Mouse (Mus musculus): ENCODE measurements around the gene Tmprss9. TPM values are rescaled to one million over a fixed set of nuclear protein-coding genes. Genes with fewer than 3 reads are reported as not detected.

Tmprss9 gene
- total and polyA plus RNA-seq, 3 experiments = 0.15 to 0.25 TPM; not detected in 1

DNA sequence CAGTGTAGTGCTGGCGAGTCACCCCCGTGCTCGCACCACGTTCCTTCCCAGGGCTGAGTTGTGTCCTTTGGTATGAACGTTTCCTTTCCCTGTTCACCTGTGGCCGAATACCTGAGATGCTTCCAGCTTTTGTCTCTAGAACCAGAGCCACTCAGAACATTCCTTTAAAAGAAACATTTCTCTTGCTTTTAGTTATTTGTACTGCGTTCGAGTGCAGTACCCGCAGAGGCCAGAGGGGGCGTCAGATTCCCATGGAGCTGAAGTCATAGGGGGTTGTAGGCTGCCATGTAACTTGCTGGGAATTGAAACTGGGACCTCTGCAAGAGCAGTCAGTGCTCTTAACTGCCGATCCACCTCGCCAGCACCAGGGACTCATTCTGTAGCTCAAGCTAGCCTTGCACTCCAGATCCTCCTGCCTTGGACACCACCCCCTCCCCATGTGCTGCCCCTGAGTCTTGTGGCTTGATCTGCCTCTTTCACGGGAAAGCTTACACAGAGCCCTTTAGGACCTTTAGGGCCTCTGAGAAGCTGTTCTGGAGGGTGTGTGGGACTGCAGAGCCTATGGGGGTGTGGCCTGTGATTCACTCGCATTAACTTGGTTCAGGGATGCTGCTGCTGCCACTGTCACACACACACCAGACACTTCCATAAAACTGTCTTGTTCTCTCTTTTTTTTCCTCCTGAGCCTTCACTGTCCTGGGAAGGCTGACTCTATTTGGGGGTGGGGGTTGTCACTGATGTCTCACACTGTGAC, 75.2 kb downstream of the Tmprss9 start:
- Histone ChIP-seq H3K4me3 (ENCODE audit: control insufficient read depth in 1 of 2, insufficient read depth in 1 of 2, low read depth in 2 of 2, low read length in 2 of 2) (no peak overlapping the region), H3K4me1 (ENCODE audit: control insufficient read depth in 1 of 2, insufficient read depth in 2 of 2, low read length in 2 of 2) (peaks cover 5 to 32% of the 10 kb centered on the region in 2 experiments; a peak in 3 of 4 replicates), H3K9me3 (replicated peaks; ENCODE audit: insufficient read depth, low read length) (no peaks in the 10 kb centered on the region)

DNA sequence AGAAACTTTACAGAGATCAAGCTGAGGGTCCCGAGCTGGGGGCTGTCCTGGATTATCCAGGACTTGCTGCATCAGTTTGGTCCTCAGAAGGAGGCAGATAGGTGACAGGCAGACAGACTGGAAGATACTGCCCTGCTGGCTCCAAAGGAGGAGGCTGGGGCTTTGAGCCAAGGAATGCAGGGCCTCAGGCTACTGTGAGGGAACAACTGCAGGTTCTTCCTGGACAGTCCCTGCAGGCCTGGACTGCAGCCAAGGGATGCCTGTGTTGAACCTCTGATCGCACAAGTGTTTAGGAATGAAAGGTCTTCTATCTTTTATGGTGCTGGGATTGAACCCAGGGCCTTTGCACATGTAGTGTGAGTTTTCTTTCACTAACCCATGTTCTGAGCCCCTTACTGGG, 76.2 kb downstream of the Tmprss9 start:
- Histone ChIP-seq H3K9me3 (replicated peaks; ENCODE audit: insufficient read depth, low read length) (no peaks in the 10 kb centered on the region), H3K36me3 (ENCODE audit: control insufficient read depth in 1 of 2, insufficient read depth in 2 of 2, low read length in 2 of 2) (peaks cover 0 to 19% of the 10 kb centered on the region in 2 experiments; a peak in 2 of 4 replicates), H3K27ac (ENCODE audit: control insufficient read depth, low read depth, low read length) (no peak overlapping the region), H3K27me3 (ENCODE audit: control insufficient read depth in 1 of 2, insufficient read depth in 2 of 2, low read length in 2 of 2) (no peaks in the 10 kb centered on the region), H3K9ac (ENCODE audit: control insufficient read depth, low read depth, low read length, poor library complexity, severe bottlenecking) (no peak overlapping the region), H3K4me3 (ENCODE audit: control insufficient read depth in 1 of 2, insufficient read depth in 1 of 2, low read depth in 2 of 2, low read length in 2 of 2) (no peak overlapping the region), H3K4me1 (ENCODE audit: control insufficient read depth in 1 of 2, insufficient read depth in 2 of 2, low read length in 2 of 2) (peaks cover 5 to 32% of the 10 kb centered on the region in 2 experiments; a peak in 3 of 4 replicates), H3K79me2 (ENCODE audit: control insufficient read depth, insufficient read depth, low read length, poor library complexity) (no peaks in the 10 kb centered on the region)
- no peak for DNase-seq (ENCODE audit: low read depth, low spot score)
- TF ChIP-seq GABPA (IDR thresholded peaks at IDR 0.05; ENCODE audit: low read depth, low read length) (no peak), RCOR1 (IDR thresholded peaks at IDR 0.05; ENCODE audit: low read depth, low read length) (no peak), NRF1 (IDR thresholded peaks at IDR 0.05; ENCODE audit: insufficient read depth, low read depth, low read length, poor library complexity, severe bottlenecking) (no peak), USF2 (IDR thresholded peaks at IDR 0.05; ENCODE audit: borderline replicate concordance in 1 of 2, insufficient read depth in 1 of 2, low read depth in 1 of 2, low read length in 2 of 2) (no peak), ZNF384 (IDR thresholded peaks at IDR 0.05; ENCODE audit: low read depth, low read length) (no peak), UBTF (IDR thresholded peaks at IDR 0.05; ENCODE audit: borderline replicate concordance, insufficient read depth, low read depth, low read length) (no peak), MEF2A (IDR thresholded peaks at IDR 0.05; ENCODE audit: extremely low read depth, insufficient replicate concordance, low read depth, low read length, poor library complexity, severe bottlenecking) (no peak), MAX (IDR thresholded peaks at IDR 0.05; ENCODE audit: low read length) (no peak), HCFC1 (IDR thresholded peaks at IDR 0.05; ENCODE audit: low read depth, low read length) (no peak), ELF1 (IDR thresholded peaks at IDR 0.05; ENCODE audit: low read depth, low read length) (no peak), MYB (IDR thresholded peaks at IDR 0.05; ENCODE audit: low read depth, low read length) (no peak), SMC3 (IDR thresholded peaks at IDR 0.05; ENCODE audit: low read depth, low read length) (no peak), RAD21 (IDR thresholded peaks at IDR 0.05; ENCODE audit: low read depth, low read length) (no peak)

More for the DNA sequence above, 75.2 kb downstream of the Tmprss9 start:
- Histone ChIP-seq H3K36me3 (ENCODE audit: control insufficient read depth in 1 of 2, insufficient read depth in 2 of 2, low read length in 2 of 2) (peaks cover 0 to 16% of the 10 kb centered on the region in 2 experiments; a peak in 2 of 4 replicates), H3K9ac (ENCODE audit: control insufficient read depth, low read depth, low read length, poor library complexity, severe bottlenecking) (no peak overlapping the region), H3K79me2 (ENCODE audit: control insufficient read depth, insufficient read depth, low read length, poor library complexity) (no peaks in the 10 kb centered on the region), H3K27ac (ENCODE audit: control insufficient read depth, low read depth, low read length) (no peak overlapping the region), H3K27me3 (ENCODE audit: control insufficient read depth in 1 of 2, insufficient read depth in 2 of 2, low read length in 2 of 2) (no peaks in the 10 kb centered on the region)
- TF ChIP-seq POLR2AphosphoS2 (IDR thresholded peaks at IDR 0.05; ENCODE audit: low read length) (no peak), CTCF (IDR thresholded peaks at IDR 0.05 in 2 of 3, conservative IDR thresholded peaks at IDR 0.05 in 1 of 3; ENCODE audit: control insufficient read depth in 1 of 3, insufficient read depth in 1 of 3, low read depth in 2 of 3, low read length in 3 of 3, poor library complexity in 1 of 3, severe bottlenecking in 1 of 3) (peak; percentile 56 to 85 (median 67)), CHD2 (IDR thresholded peaks at IDR 0.05; ENCODE audit: low read length) (no peak)
- peak; percentile 47 for DNase-seq (ENCODE audit: low read depth, low spot score)
